Mouse (Mus musculus) naive thymus-derived CD4-positive, alpha-beta T cell, adult 5 months (primary cell): ENCODE data around the gene Allc. TPM values are rescaled to one million over a fixed set of nuclear protein-coding genes. Genes with fewer than 3 reads are reported as not detected.

Source experiments
- polyA plus RNA-seq: library from polyadenylated mRNA; unstranded; fragments of 100-300 nt; shearing (Covaris generic); gene quantifications from one replicate; pipeline ENCODE4 v1.2.1, GENCODE M21; 2017

Allc gene
- polyA plus RNA-seq: not detected

GRCm38 (mm10) chr12:28582423-28582822 is at the start of gene Allc:
Allc (minus strand) TSS chr12:28582523.

GRCm38 (mm10) chr12:28623195-28623594 is 40.9 kb upstream of the Allc start, which contains the start of gene Colec11:
Colec11 (minus strand) TSS chr12:28623377.

GRCm38 (mm10) chr12:28552299-28552698 is 30.0 kb downstream of the Allc start, which contains the start of gene Dcdc2c:
Dcdc2c (minus strand) TSS chr12:28552399.

Other genes with a start within 250 kb of the Allc start
- not detected for gene Dcdc2c, start 30.1 kb downstream of the Allc start, polyA plus RNA-seq
- gene Colec11, start 40.9 kb upstream of the Allc start, polyA plus RNA-seq: not detected
- 1,183 TPM for gene Rps7, start 53.4 kb upstream of the Allc start, polyA plus RNA-seq
- 30.8 TPM for gene Rnaseh1, start 67.1 kb upstream of the Allc start, polyA plus RNA-seq
- 88.6 TPM for gene Adi1, start 92.7 kb upstream of the Allc start, polyA plus RNA-seq
- gene Trappc12, start 167.9 kb upstream of the Allc start, polyA plus RNA-seq: 81.0 TPM
- gene Eipr1, start 169.3 kb upstream of the Allc start, polyA plus RNA-seq: 54.7 TPM